In genomic region chr11:120352571-120353290, GRCm38 (mm10) we compare ENCODE assay signal across 8 mouse cellular contexts. TPM values are rescaled to one million over a fixed set of nuclear protein-coding genes. Genes with fewer than 3 reads are reported as not detected.
DNase-seq lines count a peak whose midpoint lies in the region.

No protein-coding gene starts in this region.

- DNase-seq in lung, adult 18-20 months = peak; percentile 42 to 57
- DNase-seq in lung, postnatal 25 days (ENCODE audit: low spot score) = no peak
- peak; percentile 69 for DNase-seq in adrenal gland, postnatal 14 days
- peak; percentile 35 for DNase-seq in gastrocnemius, postnatal 14 days
- DNase-seq in kidney, postnatal 10 days = peak; percentile 78
- peak; percentile 68 for DNase-seq in mesoderm, embryonic 11.5 days (ENCODE audit: low read depth, low spot score)
- no peak for DNase-seq in ovary, postnatal 14 days (ENCODE audit: low spot score)
- DNase-seq in layer of hippocampus, adult 11-12 months (ENCODE audit: low spot score) = no peak

- intact Hi-C loops in gastrocnemius, postnatal 14 days (cut with DNase I; ENCODE audit: low total_unique reads) = no loop called here

RNA-seq across cellular contexts. Expression of gene Actg1, which starts 4.4 kb away (rescaled TPM):
- total RNA-seq in adrenal gland, postnatal 14 days (2021) = 1,064 and 1,109 TPM in 2 replicates
- 100 to 1,000 TPM; 308 to 391 TPM for total RNA-seq in gastrocnemius, postnatal 14 days (2021)

RNA-seq across cellular contexts. Expression of gene Fscn2, which starts 8.6 kb away (rescaled TPM):
- 0.37 and 0.71 TPM in 2 replicates for total RNA-seq in adrenal gland, postnatal 14 days (2021)
- total RNA-seq in gastrocnemius, postnatal 14 days (2021) = under 1 TPM; 0.16 to 0.39 TPM

RNA-seq across cellular contexts. Expression of gene Faap100, which starts 25.8 kb away (rescaled TPM):
- 18.7 and 24.6 TPM in 2 replicates for total RNA-seq in adrenal gland, postnatal 14 days (2021)
- 10 to 100 TPM; 11.2 to 16.0 TPM for total RNA-seq in gastrocnemius, postnatal 14 days (2021)

Comparison
In these comparisons a context has a peak if more than half of its experiments do, and no peak if none do; other contexts are left out.
1. DNase-seq: peak in lung, adult 18-20 months (2 of 2), adrenal gland, postnatal 14 days (single experiment), gastrocnemius, postnatal 14 days (single experiment), kidney, postnatal 10 days (single experiment) and mesoderm, embryonic 11.5 days (single experiment); none in lung, postnatal 25 days (single experiment), ovary, postnatal 14 days (single experiment) and layer of hippocampus, adult 11-12 months (single experiment).